Mouse (Mus musculus) stomach, embryonic 16.5 days (tissue): Measurements from ENCODE around the gene Pde1a. TPM values are rescaled to one million over a fixed set of nuclear protein-coding genes. Genes with fewer than 3 reads are reported as not detected.

Source experiments
- polyA plus RNA-seq: library from polyadenylated mRNA; unstranded; fragments of >200 nt; fragmentation: Nextera tagmentation; extraction: Ambion mirVana; gene quantifications from 2 replicates; pipeline ENCODE4 v1.2.1, GENCODE M21; 2015

Pde1a gene
- polyA plus RNA-seq, 1 experiment from 2014 or later, result 37.7 TPM

Other genes starting within 250 kb of the Pde1a start
- gene Prdx6b, start 163.0 kb upstream of the Pde1a start, polyA plus RNA-seq, result 0.10 TPM in 1 of 2 replicates, not detected in the other
- 82.4 and 88.0 TPM in 2 replicates for gene Dnajc10, start 186.0 kb upstream of the Pde1a start, polyA plus RNA-seq